Mouse (Mus musculus): ENCODE data around the gene Tmem63c. TPM values are rescaled to one million over a fixed set of nuclear protein-coding genes. Genes with fewer than 3 reads are reported as not detected.

Gene Tmem63c
- 0.08 TPM in 1 of 2 replicates, not detected in the other for polyA plus RNA-seq (2014; fragmentation: Nextera tagmentation; extraction: Ambion mirVana)

GRCm38 (mm10) chr12:87021040-87021439 is at the start of gene Tmem63c:
Gene Tmem63c (plus strand): TSS chr12:87021340.
- no peak within 1 kb of the TSS for H3K27ac ChIP-seq (ENCODE audit: low read depth, low read length)
- H3K4me1 ChIP-seq (ENCODE audit: control insufficient read depth, insufficient read depth, low read length), result no peaks in the 10 kb centered on the region
- H3K4me3 ChIP-seq (ENCODE audit: low read length), result no peak within 1 kb of the TSS
- no peak for ATAC-seq (ENCODE audit: low FRiP score, low TSS enrichment)
- H3K9ac ChIP-seq (ENCODE audit: low read depth, low read length), result no peak within 1 kb of the TSS
- 78% methylated on average over 6 of the region's 6 CpGs for WGBS
- H3K36me3 ChIP-seq (ENCODE audit: control insufficient read depth, insufficient read depth, low read length), result no peaks in the 10 kb centered on the region
- H3K4me2 ChIP-seq (replicated peaks; ENCODE audit: low read depth, low read length), result no peak within 1 kb of the TSS
- peaks cover 2% of the 10 kb centered on the region; the same call in 1 of the 2 replicates for H3K27me3 ChIP-seq (ENCODE audit: control insufficient read depth, insufficient read depth, low read length)
- no peaks in the 10 kb centered on the region for H3K9me3 ChIP-seq (ENCODE audit: control insufficient read depth, low read length)

DNA sequence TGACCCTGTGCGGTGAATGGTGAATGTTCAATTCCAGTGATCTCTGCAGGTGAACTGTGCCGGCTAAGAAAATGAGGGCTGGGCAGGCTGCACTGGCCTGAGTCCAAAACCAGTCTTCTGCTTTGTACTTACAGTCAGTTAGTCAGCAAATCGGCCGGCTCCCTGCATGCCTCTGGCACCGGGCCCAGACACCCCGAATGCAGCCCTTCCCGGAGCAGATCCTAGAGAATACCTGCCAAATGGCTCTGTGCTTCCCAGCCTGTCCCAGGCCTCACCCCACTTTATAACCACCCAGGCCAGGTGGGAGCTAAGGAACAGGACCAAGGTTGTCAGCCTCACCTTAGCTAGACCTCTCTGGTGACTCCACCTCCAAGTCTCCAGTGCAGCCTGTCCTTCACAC is 47.9 kb upstream of the Tmem63c start:
- H3K27me3 ChIP-seq (ENCODE audit: control insufficient read depth, insufficient read depth, low read length), result peaks cover 2% of the 10 kb centered on the region; the same call in 1 of the 2 replicates
- no peaks in the 10 kb centered on the region for H3K9me3 ChIP-seq (ENCODE audit: control insufficient read depth, low read length)
- ATAC-seq (ENCODE audit: low FRiP score, low TSS enrichment), result peak; percentile 22; the same call in 1 of the 2 replicates
- H3K4me2 ChIP-seq (replicated peaks; ENCODE audit: low read depth, low read length), result no peak overlapping the region
- H3K36me3 ChIP-seq (ENCODE audit: control insufficient read depth, insufficient read depth, low read length), result no peaks in the 10 kb centered on the region
- H3K4me1 ChIP-seq (ENCODE audit: control insufficient read depth, insufficient read depth, low read length), result peaks cover 7% of the 10 kb centered on the region
- no peak overlapping the region for H3K27ac ChIP-seq (ENCODE audit: low read depth, low read length)
- no peak overlapping the region for H3K4me3 ChIP-seq (ENCODE audit: low read length)
- WGBS, result 37% methylated on average over 7 of the region's 7 CpGs
- H3K9ac ChIP-seq (ENCODE audit: low read depth, low read length), result no peak overlapping the region

DNA sequence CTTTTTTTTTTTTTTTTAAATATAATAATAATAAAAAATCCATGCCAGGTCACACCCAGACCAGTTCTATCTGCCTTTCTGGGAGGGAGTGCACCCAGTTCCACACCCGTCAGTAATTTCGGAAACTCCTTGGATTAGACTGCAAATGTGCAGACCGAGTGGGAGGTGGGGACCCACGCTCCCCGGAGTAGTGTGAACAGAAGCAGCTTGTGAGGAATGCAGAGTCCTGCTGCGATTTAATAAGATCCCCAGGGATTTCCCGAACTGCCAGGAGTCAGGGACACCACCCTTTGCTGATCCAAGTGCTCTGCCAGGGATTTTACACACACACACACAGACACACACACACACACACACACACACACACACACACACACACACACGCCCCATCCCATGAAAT is 47.4 kb upstream of the Tmem63c start:
- Histone ChIP-seq H3K4me2 (replicated peaks; ENCODE audit: low read depth, low read length) (no peak overlapping the region), H3K4me3 (ENCODE audit: low read length) (no peak overlapping the region), H3K9me3 (ENCODE audit: control insufficient read depth, low read length) (no peaks in the 10 kb centered on the region), H3K36me3 (ENCODE audit: control insufficient read depth, insufficient read depth, low read length) (no peaks in the 10 kb centered on the region), H3K27me3 (ENCODE audit: control insufficient read depth, insufficient read depth, low read length) (peaks cover 2% of the 10 kb centered on the region; the same call in 1 of the 2 replicates), H3K4me1 (ENCODE audit: control insufficient read depth, insufficient read depth, low read length) (peaks cover 7% of the 10 kb centered on the region), H3K27ac (ENCODE audit: low read depth, low read length) (no peak overlapping the region), H3K9ac (ENCODE audit: low read depth, low read length) (no peak overlapping the region)
- no peak for ATAC-seq (ENCODE audit: low FRiP score, low TSS enrichment)
- WGBS, result 43% methylated on average over 8 of the region's 8 CpGs

GRCm38 (mm10) chr12:86974387-86975288 is 46.5 kb upstream of the Tmem63c start:
- H3K36me3 ChIP-seq (ENCODE audit: control insufficient read depth, insufficient read depth, low read length), result no peaks in the 10 kb centered on the region
- H3K27me3 ChIP-seq (ENCODE audit: control insufficient read depth, insufficient read depth, low read length), result peaks cover 2% of the 10 kb centered on the region
- peak overlapping the region; percentile 49 for H3K4me2 ChIP-seq (replicated peaks; ENCODE audit: low read depth, low read length)
- no peaks in the 10 kb centered on the region for H3K9me3 ChIP-seq (ENCODE audit: control insufficient read depth, low read length)
- peak overlapping the region; percentile 38; the same call in 1 of the 2 replicates for H3K9ac ChIP-seq (ENCODE audit: low read depth, low read length)
- peaks cover 7% of the 10 kb centered on the region for H3K4me1 ChIP-seq (ENCODE audit: control insufficient read depth, insufficient read depth, low read length)
- H3K4me3 ChIP-seq (ENCODE audit: low read length), result peak overlapping the region; percentile 17; the same call in 1 of the 2 replicates
- peak; percentile 81 for ATAC-seq (ENCODE audit: low FRiP score, low TSS enrichment)
- 8% methylated on average over 38 of the region's 40 CpGs for WGBS
- no peak overlapping the region for H3K27ac ChIP-seq (ENCODE audit: low read depth, low read length)

DNA sequence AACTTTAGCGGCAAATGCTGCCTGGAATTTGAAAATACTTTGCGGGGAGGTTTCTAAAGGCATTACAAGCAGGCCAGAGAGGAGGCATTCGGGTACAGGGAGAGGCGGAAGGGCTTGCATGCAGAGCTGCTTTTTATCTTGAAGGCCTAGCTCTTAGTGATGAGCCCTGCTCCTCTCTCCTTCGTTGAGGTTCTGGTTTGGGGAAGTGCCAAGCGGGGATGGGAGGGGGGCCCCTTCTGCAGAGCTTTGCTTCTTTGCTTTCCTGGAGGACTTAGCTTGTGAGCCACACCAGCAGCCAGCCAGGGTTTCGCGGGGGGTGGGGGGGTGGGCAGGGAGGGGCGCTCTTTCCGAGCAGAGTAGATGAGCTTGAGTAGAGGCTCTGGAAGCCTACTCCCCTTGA is 45.4 kb upstream of the Tmem63c start:
- Histone ChIP-seq H3K4me1 (ENCODE audit: control insufficient read depth, insufficient read depth, low read length) (peaks cover 7% of the 10 kb centered on the region), H3K4me3 (ENCODE audit: low read length) (no peak overlapping the region), H3K9ac (ENCODE audit: low read depth, low read length) (no peak overlapping the region), H3K27me3 (ENCODE audit: control insufficient read depth, insufficient read depth, low read length) (peaks cover 2% of the 10 kb centered on the region), H3K27ac (ENCODE audit: low read depth, low read length) (no peak overlapping the region), H3K9me3 (ENCODE audit: control insufficient read depth, low read length) (no peaks in the 10 kb centered on the region), H3K36me3 (ENCODE audit: control insufficient read depth, insufficient read depth, low read length) (no peaks in the 10 kb centered on the region), H3K4me2 (replicated peaks; ENCODE audit: low read depth, low read length) (no peak overlapping the region)
- ATAC-seq (ENCODE audit: low FRiP score, low TSS enrichment), result no peak
- 75% methylated on average over 10 of the region's 10 CpGs for WGBS

GRCm38 (mm10) chr12:86976511-86977168 is 44.5 kb upstream of the Tmem63c start:
- no peak for ATAC-seq (ENCODE audit: low FRiP score, low TSS enrichment)
- H3K27ac ChIP-seq (ENCODE audit: low read depth, low read length), result no peak overlapping the region
- no peak overlapping the region for H3K4me2 ChIP-seq (replicated peaks; ENCODE audit: low read depth, low read length)
- H3K9me3 ChIP-seq (ENCODE audit: control insufficient read depth, low read length), result no peaks in the 10 kb centered on the region
- peaks cover 2% of the 10 kb centered on the region for H3K27me3 ChIP-seq (ENCODE audit: control insufficient read depth, insufficient read depth, low read length)
- no peak overlapping the region for H3K9ac ChIP-seq (ENCODE audit: low read depth, low read length)
- no peaks in the 10 kb centered on the region for H3K36me3 ChIP-seq (ENCODE audit: control insufficient read depth, insufficient read depth, low read length)
- WGBS, result 57% methylated on average over 6 of the region's 6 CpGs
- H3K4me1 ChIP-seq (ENCODE audit: control insufficient read depth, insufficient read depth, low read length), result peaks cover 7% of the 10 kb centered on the region
- H3K4me3 ChIP-seq (ENCODE audit: low read length), result no peak overlapping the region

GRCm38 (mm10) chr12:86977833-86978232 is 43.3 kb upstream of the Tmem63c start:
- no peaks in the 10 kb centered on the region for H3K9me3 ChIP-seq (ENCODE audit: control insufficient read depth, low read length)
- WGBS, result 20% methylated on average over 15 of the region's 15 CpGs
- no peak overlapping the region for H3K4me3 ChIP-seq (ENCODE audit: low read length)
- no peak overlapping the region for H3K9ac ChIP-seq (ENCODE audit: low read depth, low read length)
- H3K27ac ChIP-seq (ENCODE audit: low read depth, low read length), result no peak overlapping the region
- H3K36me3 ChIP-seq (ENCODE audit: control insufficient read depth, insufficient read depth, low read length), result no peaks in the 10 kb centered on the region
- H3K4me2 ChIP-seq (replicated peaks; ENCODE audit: low read depth, low read length), result no peak overlapping the region; the same call in 1 of the 2 replicates
- ATAC-seq (ENCODE audit: low FRiP score, low TSS enrichment), result peak; percentile 63; the same call in 1 of the 2 replicates
- peaks cover 2% of the 10 kb centered on the region for H3K27me3 ChIP-seq (ENCODE audit: control insufficient read depth, insufficient read depth, low read length)
- peaks cover 7% of the 10 kb centered on the region for H3K4me1 ChIP-seq (ENCODE audit: control insufficient read depth, insufficient read depth, low read length)

DNA sequence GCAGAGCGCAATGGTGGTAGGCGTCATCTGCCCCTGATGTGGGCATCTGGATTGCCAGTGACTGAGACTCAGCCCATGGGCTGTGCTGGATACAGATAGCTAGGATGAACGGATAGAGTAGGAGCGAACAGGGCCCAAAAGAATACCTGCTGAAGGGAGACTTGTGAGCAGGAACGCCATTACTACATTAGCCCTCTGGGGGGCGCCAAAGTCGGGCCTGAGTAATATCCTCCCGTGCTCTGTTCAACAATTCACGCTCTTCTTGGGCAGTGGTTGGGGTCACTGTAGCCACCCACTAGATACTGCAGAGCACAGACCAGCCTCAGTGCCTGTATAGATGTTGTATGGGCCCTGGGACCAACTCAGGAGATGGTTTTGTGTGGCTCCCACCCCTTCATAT is 40.0 kb upstream of the Tmem63c start:
- H3K9ac ChIP-seq (ENCODE audit: low read depth, low read length), result no peak overlapping the region
- H3K4me1 ChIP-seq (ENCODE audit: control insufficient read depth, insufficient read depth, low read length), result no peaks in the 10 kb centered on the region
- peaks cover 7% of the 10 kb centered on the region for H3K27me3 ChIP-seq (ENCODE audit: control insufficient read depth, insufficient read depth, low read length)
- no peak for ATAC-seq (ENCODE audit: low FRiP score, low TSS enrichment)
- H3K9me3 ChIP-seq (ENCODE audit: control insufficient read depth, low read length), result no peaks in the 10 kb centered on the region
- no peak overlapping the region for H3K27ac ChIP-seq (ENCODE audit: low read depth, low read length)
- WGBS, result 22% methylated on average over 9 of the region's 9 CpGs
- no peaks in the 10 kb centered on the region for H3K36me3 ChIP-seq (ENCODE audit: control insufficient read depth, insufficient read depth, low read length)
- H3K4me3 ChIP-seq (ENCODE audit: low read length), result no peak overlapping the region
- no peak overlapping the region for H3K4me2 ChIP-seq (replicated peaks; ENCODE audit: low read depth, low read length)
